Comparison of ENCODE assay signal across 10 mouse cellular contexts in genomic region chr7:142549941-142550763, GRCm38 (mm10). TPM values are rescaled to one million over a fixed set of nuclear protein-coding genes. Genes with fewer than 3 reads are reported as not detected.
DNase-seq lines count a peak whose midpoint lies in the region; ATAC-seq and TF ChIP-seq lines count a peak whose summit lies in the region.
"Had no signal": no experiment of that assay in that cellular context is flagged by ENCODE, and none has a peak within 500 bp of the region (broad histone marks: within the 10 kb centered on the region; RNA-seq: fewer than 3 reads in every experiment).

No protein-coding gene starts in this region.

- no peaks in the 10 kb centered on the region for H3K36me3 ChIP-seq in C2C12 (ENCODE audit: control insufficient read depth, insufficient read depth)
- no peaks in the 10 kb centered on the region for H3K36me3 ChIP-seq in heart, embryonic 15.5 days
- H3K36me3 ChIP-seq: lung, embryonic 15.5 days had no signal

- peak; percentile 97 for DNase-seq in heart, adult 11 months
- DNase-seq in heart, postnatal 25 days (ENCODE audit: low spot score), result no peak
- DNase-seq in cerebellum, postnatal 25 days, result peak; percentile 83 to 88
- no peak for DNase-seq in frontal cortex, postnatal 10 days (ENCODE audit: low spot score in 2 of 2)
- no peak for DNase-seq in thymus, postnatal 14 days

- peaks cover 46% of the 10 kb centered on the region for H3K4me1 ChIP-seq in heart, embryonic 15.5 days (replicated peaks)

- H3K4me2 ChIP-seq in heart, embryonic 15.5 days, result no peak overlapping the region
- H3K4me2 ChIP-seq: lung, embryonic 15.5 days had no signal

- H3ac ChIP-seq in C2C12 (ENCODE audit: control insufficient read depth, insufficient read length, low read depth), result peak overlapping the region; percentile 31

- H3K9ac ChIP-seq in heart, embryonic 15.5 days, result no peak overlapping the region
- H3K9ac ChIP-seq: lung, embryonic 15.5 days had no signal

- WGBS in heart, embryonic 15.5 days, result 83% methylated on average over 10 of the region's 10 CpGs

- H3K79me2 ChIP-seq in C2C12 (ENCODE audit: control insufficient read depth, insufficient read depth), result no peaks in the 10 kb centered on the region

- no peaks in the 10 kb centered on the region for H3K27me3 ChIP-seq in C2C12 (ENCODE audit: control insufficient read depth, insufficient read depth, insufficient read length)
- no peaks in the 10 kb centered on the region for H3K27me3 ChIP-seq in heart, embryonic 15.5 days
- H3K27me3 ChIP-seq: lung, embryonic 15.5 days had no signal

- no peak overlapping the region for H3K4me3 ChIP-seq in C2C12 (ENCODE audit: insufficient read depth, poor library complexity, severe bottlenecking)
- H3K4me3 ChIP-seq in heart, embryonic 15.5 days, result no peak overlapping the region
- H3K4me3 ChIP-seq: lung, embryonic 15.5 days had no signal

- no peaks in the 10 kb centered on the region for H3K9me3 ChIP-seq in heart, embryonic 15.5 days (replicated peaks)
- H3K9me3 ChIP-seq: lung, embryonic 15.5 days had no signal

- ATAC-seq in heart, embryonic 15.5 days (replicated peaks; ENCODE audit: insufficient number of reproducible peaks, insufficient read depth, low FRiP score, low read depth), result no peak
- ATAC-seq in activated CD4-positive, CD25-positive, alpha-beta regulatory T cell, adult 4 months, result no peak
- ATAC-seq: forebrain, embryonic 16.5 days had no signal

- intact Hi-C loops in heart, postnatal 25 days (cut with DNase I), result no loop called here

- no peaks in the 10 kb centered on the region for H3K79me3 ChIP-seq in C2C12 (ENCODE audit: low read depth)

- peak overlapping the region; percentile 13; the same call in 1 of the 2 replicates for H3K27ac ChIP-seq in heart, embryonic 15.5 days
- H3K27ac ChIP-seq: lung, embryonic 15.5 days had no signal

- peak; percentile 93 for TF ChIP-seq CTCF in C2C12 (IDR thresholded peaks at IDR 0.05; ENCODE audit: control insufficient read depth, insufficient read depth, insufficient read length)

TF ChIP-seq in C2C12, 6 proteins besides CTCF, POLR2A, EP300 and RAD21:
- peak; percentile 60 for TF ChIP-seq MAX (IDR thresholded peaks at IDR 0.05)
- TF ChIP-seq MYOG (IDR thresholded peaks at IDR 0.05; ENCODE audit: control insufficient read depth, extremely low read depth, insufficient read length), result no peak
TF ChIP-seq in C2C12: peak in this region for 1.

RNA-seq across cellular contexts. Expression of gene Mrpl23, which starts 17.7 kb away (rescaled TPM):
- total RNA-seq in heart, postnatal 25 days (2021), result 10 to 100 TPM; 16.1 to 39.0 TPM
- 72.2 TPM for polyA plus RNA-seq in C2C12 (2012; fragmentation: generic; extraction: Trizol)
- polyA plus RNA-seq in heart, embryonic 15.5 days (2015; fragmentation: Nextera tagmentation; extraction: Ambion mirVana), result 17.0 and 18.7 TPM in 2 replicates
- polyA plus RNA-seq in activated CD4-positive, CD25-positive, alpha-beta regulatory T cell, adult 4 months (2017; shearing (Covaris generic)), result 10 to 100 TPM; 10.2 to 31.9 TPM

RNA-seq across cellular contexts. Expression of gene Tnnt3, which starts 51.5 kb away (rescaled TPM):
- total RNA-seq in heart, postnatal 25 days (2021), result 1 to 10 TPM in 1 of 2 experiments, not detected in 1; 2.0 TPM
- polyA plus RNA-seq in C2C12 (2012; fragmentation: generic; extraction: Trizol), result 6.8 TPM
- 4.6 and 4.8 TPM in 2 replicates for polyA plus RNA-seq in heart, embryonic 15.5 days (2015; fragmentation: Nextera tagmentation; extraction: Ambion mirVana)
- 1 to 10 TPM; 2.8 to 3.0 TPM for polyA plus RNA-seq in activated CD4-positive, CD25-positive, alpha-beta regulatory T cell, adult 4 months (2017; shearing (Covaris generic))

Comparison
In these comparisons a context has a peak if more than half of its experiments do, and no peak if none do; other contexts are left out.
1. DNase-seq: peak in heart, adult 11 months (single experiment) and cerebellum, postnatal 25 days (2 of 2); none in heart, postnatal 25 days (single experiment), frontal cortex, postnatal 10 days (0 of 2) and thymus, postnatal 14 days (single experiment).